Mouse (Mus musculus) liver, embryonic 15.5 days (tissue): ENCODE data around the gene Gm10912. TPM values are rescaled to one million over a fixed set of nuclear protein-coding genes. Genes with fewer than 3 reads are reported as not detected.

Source experiments
- polyA plus RNA-seq: library from polyadenylated mRNA; unstranded; fragments of >200 nt; fragmentation: Nextera tagmentation; extraction: Ambion mirVana; gene quantifications from 2 replicates; pipeline ENCODE4 v1.2.1, GENCODE M21; 2015

The Gm10912 gene
- polyA plus RNA-seq, 1 experiment from 2014 or later: 0.13 TPM

Other genes with a start within 250 kb of the Gm10912 start
- gene Lmo2, start 107.8 kb upstream of the Gm10912 start, polyA plus RNA-seq: 148 and 156 TPM in 2 replicates
- gene Fbxo3, start 38.1 kb upstream of the Gm10912 start, polyA plus RNA-seq: 46.4 and 50.0 TPM in 2 replicates
- 1.4 and 1.7 TPM in 2 replicates for gene 4931422A03Rik, start 37.5 kb upstream of the Gm10912 start, polyA plus RNA-seq
- not detected in 2 replicates for gene Gm10799, start 2.7 kb downstream of the Gm10912 start, polyA plus RNA-seq
- gene Cd59b, start 4.0 kb downstream of the Gm10912 start, polyA plus RNA-seq: 11.0 and 11.4 TPM in 2 replicates
- gene Cd59a, start 30.0 kb downstream of the Gm10912 start, polyA plus RNA-seq: 90.3 and 92.5 TPM in 2 replicates
- gene A930018P22Rik, start 56.9 kb downstream of the Gm10912 start, polyA plus RNA-seq: 0.36 and 0.77 TPM in 2 replicates